Mouse (Mus musculus) forebrain, embryonic 15.5 days (tissue): ENCODE data around the gene Bclaf1. TPM values are rescaled to one million over a fixed set of nuclear protein-coding genes. Genes with fewer than 3 reads are reported as not detected.
A peak's percentile ranks its signal among the peaks of the same experiment; 100 is the strongest.

Experiments
- ATAC-seq: fragments of 200-750 bp; cut with Nextera tagmentation; replicated peaks from 2 replicates; pipeline ENCODE4 v1.8.0; 2017; ENCODE audit warnings: mild to moderate bottlenecking, moderate TSS enrichment, moderate library complexity
- H3K27ac ChIP-seq: fragments of 300-500 bp; sonication (generic); replicated peaks from 2 replicates; pipeline ENCODE4 v1.5.1; 2015; ENCODE audit warnings: mild to moderate bottlenecking, inconsistent platforms
- H3K27me3 ChIP-seq: fragments of 300-500 bp; sonication (generic); 2 replicates; pipeline ENCODE4 v1.6.1; 2015; ENCODE audit warnings: inconsistent platforms
- H3K36me3 ChIP-seq: fragments of 300-500 bp; sonication (generic); 2 replicates; pipeline ENCODE4 v1.6.1; 2015; ENCODE audit warnings: mild to moderate bottlenecking, inconsistent platforms
- H3K4me1 ChIP-seq: fragments of 300-500 bp; sonication (generic); 2 replicates; pipeline ENCODE4 v1.6.1; 2015; ENCODE audit warnings: inconsistent platforms
- H3K4me2 ChIP-seq: fragments of 300-500 bp; sonication (generic); replicated peaks from 2 replicates; pipeline ENCODE4 v1.6.1; 2015; ENCODE audit warnings: mild to moderate bottlenecking, inconsistent platforms
- H3K4me3 ChIP-seq: fragments of 300-500 bp; sonication (generic); 2 replicates; pipeline ENCODE4 v1.5.1; 2015; ENCODE audit warnings: mild to moderate bottlenecking, inconsistent platforms
- H3K9ac ChIP-seq: fragments of 300-500 bp; sonication (generic); replicated peaks from 2 replicates; pipeline ENCODE4 v1.6.1; 2015; ENCODE audit warnings: mild to moderate bottlenecking, inconsistent platforms
- H3K9me3 ChIP-seq: fragments of 300-500 bp; sonication (generic); 2 replicates; pipeline ENCODE4 v1.6.1; 2016; ENCODE audit warnings: inconsistent platforms
- WGBS: fragments of 180-500 bp; shearing (Covaris S2); methylation state at CpG from one replicate; pipeline ENCODE4 v1.1.7; 2015; ENCODE audit warnings: mixed read lengths; 5-methylcytosine and 5-hydroxymethylcytosine counted together
- polyA plus RNA-seq: library from polyadenylated mRNA; unstranded; fragments of >200 nt; fragmentation: Nextera tagmentation; extraction: Ambion mirVana; gene quantifications from 2 replicates; pipeline ENCODE4 v1.2.1, GENCODE M21; 2015

Gene Bclaf1
- polyA plus RNA-seq, 1 experiment from 2014 or later = 133 TPM

GRCm38 (mm10) chr10:20290467-20290883 is 21.8 kb upstream of the Bclaf1 start:
- no peaks in the 10 kb centered on the region for H3K9me3 ChIP-seq
- H3K9ac ChIP-seq = peak overlapping the region; percentile 53
- H3K4me1 ChIP-seq = peaks cover 16% of the 10 kb centered on the region
- peak; percentile 48 for ATAC-seq
- 7% methylated on average over 11 of the region's 11 CpGs for WGBS
- H3K27me3 ChIP-seq = no peaks in the 10 kb centered on the region
- H3K4me3 ChIP-seq = peak overlapping the region; percentile 28
- H3K36me3 ChIP-seq = no peaks in the 10 kb centered on the region
- peak overlapping the region; percentile 51 for H3K4me2 ChIP-seq
- 0 out of 2 replicates have a peak overlapping the region, but pooled peaks have one; percentile 35 for H3K27ac ChIP-seq

GRCm38 (mm10) chr10:20295961-20296360 is 16.3 kb upstream of the Bclaf1 start:
- Histone ChIP-seq H3K9ac (no peak overlapping the region), H3K27me3 (no peaks in the 10 kb centered on the region), H3K9me3 (no peaks in the 10 kb centered on the region), H3K4me3 (no peak overlapping the region), H3K4me2 (no peak overlapping the region), H3K27ac (no peak overlapping the region), H3K36me3 (no peaks in the 10 kb centered on the region), H3K4me1 (no peaks in the 10 kb centered on the region)
- no peak for ATAC-seq
- 77% methylated on average over 5 of the region's 5 CpGs for WGBS

GRCm38 (mm10) chr10:20298152-20298920 is 13.9 kb upstream of the Bclaf1 start:
- Histone ChIP-seq H3K4me2 (no peak overlapping the region), H3K9ac (no peak overlapping the region), H3K9me3 (no peaks in the 10 kb centered on the region), H3K36me3 (no peaks in the 10 kb centered on the region), H3K4me1 (no peaks in the 10 kb centered on the region), H3K4me3 (no peak overlapping the region), H3K27ac (no peak overlapping the region), H3K27me3 (no peaks in the 10 kb centered on the region)
- WGBS = 29% methylated on average over 3 of the region's 3 CpGs
- ATAC-seq = no peak

GRCm38 (mm10) chr10:20299114-20299513 is 13.2 kb upstream of the Bclaf1 start:
- Histone ChIP-seq H3K4me2 (no peak overlapping the region), H3K27ac (no peak overlapping the region), H3K27me3 (no peaks in the 10 kb centered on the region), H3K9me3 (no peaks in the 10 kb centered on the region), H3K36me3 (no peaks in the 10 kb centered on the region), H3K4me1 (no peaks in the 10 kb centered on the region), H3K9ac (no peak overlapping the region), H3K4me3 (no peak overlapping the region)
- WGBS = 82% methylated on average over 5 of the region's 5 CpGs
- ATAC-seq = no peak

GRCm38 (mm10) chr10:20310969-20311769 is 1.1 kb upstream of the Bclaf1 start:
- ATAC-seq = no peak
- peak overlapping the region; percentile 98 for H3K9ac ChIP-seq
- 47% methylated on average over 11 of the region's 11 CpGs for WGBS

GRCm38 (mm10) chr10:20312736-20313301 is 550 bp downstream of the Bclaf1 start:
- H3K4me2 ChIP-seq = peak overlapping the region; percentile 49
- peak overlapping the region; percentile 98 for H3K9ac ChIP-seq
- WGBS = under 1% methylated on average over 50 of the region's 54 CpGs
- H3K9me3 ChIP-seq = no peaks in the 10 kb centered on the region
- no peaks in the 10 kb centered on the region for H3K27me3 ChIP-seq
- H3K4me3 ChIP-seq = peak overlapping the region; percentile 76
- peaks cover 26% of the 10 kb centered on the region for H3K4me1 ChIP-seq
- ATAC-seq = peak; percentile 77
- H3K36me3 ChIP-seq = no peaks in the 10 kb centered on the region
- peak overlapping the region; percentile 100 for H3K27ac ChIP-seq

More at GRCm38 (mm10) chr10:20310969-20311769, 1.1 kb upstream of the Bclaf1 start:
- H3K4me1 ChIP-seq = peaks cover 21% of the 10 kb centered on the region
- H3K9me3 ChIP-seq = no peaks in the 10 kb centered on the region
- peak overlapping the region; percentile 100 for H3K27ac ChIP-seq
- no peaks in the 10 kb centered on the region for H3K27me3 ChIP-seq
- no peaks in the 10 kb centered on the region for H3K36me3 ChIP-seq
- peak overlapping the region; percentile 76 for H3K4me3 ChIP-seq
- peak overlapping the region; percentile 64 for H3K4me2 ChIP-seq

- H3K9me3 ChIP-seq = no peaks in the 10 kb centered on the region
- peaks cover 2% of the 10 kb centered on the region; the same call in 1 of the 2 replicates for H3K36me3 ChIP-seq
- H3K9ac ChIP-seq = peak overlapping the region; percentile 98
- H3K4me2 ChIP-seq = peak overlapping the region; percentile 49
- WGBS = 52% methylated on average over 13 of the region's 13 CpGs
- peak overlapping the region; percentile 76 for H3K4me3 ChIP-seq
- H3K27ac ChIP-seq = peak overlapping the region; percentile 100
- ATAC-seq = no peak
- H3K27me3 ChIP-seq = no peaks in the 10 kb centered on the region
- H3K4me1 ChIP-seq = peaks cover 26% of the 10 kb centered on the region
Measured at GRCm38 (mm10) chr10:20313447-20313846, 1.2 kb downstream of the Bclaf1 start.

GRCm38 (mm10) chr10:20313941-20314340 is 1.7 kb downstream of the Bclaf1 start:
- H3K27ac ChIP-seq = no peak overlapping the region

GRCm38 (mm10) chr10:20314797-20315196 is 2.5 kb downstream of the Bclaf1 start:
- no peak for ATAC-seq
- Histone ChIP-seq H3K4me3 (no peak overlapping the region), H3K27ac (no peak overlapping the region), H3K9me3 (no peaks in the 10 kb centered on the region), H3K4me1 (peaks cover 26% of the 10 kb centered on the region), H3K27me3 (no peaks in the 10 kb centered on the region), H3K9ac (no peak overlapping the region), H3K4me2 (no peak overlapping the region), H3K36me3 (peaks cover 12% of the 10 kb centered on the region)
- 61% methylated on average over 2 of the region's 2 CpGs for WGBS

More at GRCm38 (mm10) chr10:20313941-20314340, 1.7 kb downstream of the Bclaf1 start:
- WGBS = 91% methylated on average over 4 of the region's 4 CpGs
- Histone ChIP-seq H3K4me2 (peak overlapping the region; percentile 49), H3K27me3 (no peaks in the 10 kb centered on the region), H3K9me3 (no peaks in the 10 kb centered on the region), H3K4me3 (peak overlapping the region; percentile 4; the same call in 1 of the 2 replicates), H3K9ac (no peak overlapping the region), H3K4me1 (peaks cover 26% of the 10 kb centered on the region), H3K36me3 (peaks cover 5% of the 10 kb centered on the region; the same call in 1 of the 2 replicates)
- no peak for ATAC-seq

- no peak for ATAC-seq
- no peak overlapping the region for H3K27ac ChIP-seq
- H3K4me3 ChIP-seq = no peak overlapping the region
- H3K27me3 ChIP-seq = no peaks in the 10 kb centered on the region
- no peak overlapping the region for H3K4me2 ChIP-seq
- H3K36me3 ChIP-seq = peaks cover 22% of the 10 kb centered on the region
- WGBS = 95% methylated on average over 5 of the region's 5 CpGs
- H3K4me1 ChIP-seq = peaks cover 17% of the 10 kb centered on the region
- no peaks in the 10 kb centered on the region for H3K9me3 ChIP-seq
- H3K9ac ChIP-seq = no peak overlapping the region
Measured at GRCm38 (mm10) chr10:20317466-20317865, 5.2 kb downstream of the Bclaf1 start.

GRCm38 (mm10) chr10:20326226-20326625 is 14.0 kb downstream of the Bclaf1 start:
- peaks cover 73% of the 10 kb centered on the region for H3K36me3 ChIP-seq
- no peak overlapping the region for H3K27ac ChIP-seq
- H3K27me3 ChIP-seq = no peaks in the 10 kb centered on the region
- H3K4me2 ChIP-seq = no peak overlapping the region
- H3K9me3 ChIP-seq = no peaks in the 10 kb centered on the region
- no peak for ATAC-seq
- H3K4me3 ChIP-seq = no peak overlapping the region
- H3K9ac ChIP-seq = no peak overlapping the region
- H3K4me1 ChIP-seq = no peaks in the 10 kb centered on the region

- Histone ChIP-seq H3K36me3 (peaks cover 72% of the 10 kb centered on the region), H3K4me1 (no peaks in the 10 kb centered on the region), H3K27me3 (no peaks in the 10 kb centered on the region), H3K9ac (no peak overlapping the region), H3K4me3 (no peak overlapping the region), H3K27ac (no peak overlapping the region), H3K9me3 (no peaks in the 10 kb centered on the region), H3K4me2 (no peak overlapping the region)
- ATAC-seq = no peak
- WGBS = 94% methylated on average over 2 of the region's 2 CpGs
Measured at GRCm38 (mm10) chr10:20331262-20331661, 19.0 kb downstream of the Bclaf1 start.
